ENCODE assay signal across 21 mouse cellular contexts in the genomic region with DNA sequence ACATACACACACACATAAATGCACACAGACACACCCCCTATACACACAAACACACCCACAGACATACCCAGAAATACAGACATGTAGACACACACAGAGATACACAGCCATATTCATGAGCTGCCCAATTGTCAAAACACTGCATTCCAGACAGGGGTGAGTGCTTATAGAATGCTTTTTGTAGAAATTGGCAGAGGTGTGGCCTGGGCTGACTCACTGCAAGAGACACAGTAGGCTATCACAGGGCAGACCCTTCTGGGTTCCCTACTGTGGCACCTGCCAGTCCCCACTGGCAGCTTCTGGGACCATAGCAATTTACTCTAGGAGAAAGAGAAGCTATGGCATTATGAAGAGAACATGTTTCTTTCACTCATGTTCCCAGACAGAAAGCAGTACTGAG.
"Had no signal": no experiment of that assay in that cellular context is flagged by ENCODE, and none has a peak within 500 bp of the region (broad histone marks: within the 10 kb centered on the region; RNA-seq: fewer than 3 reads in every experiment).

No protein-coding gene starts in this region.

- H3K27ac ChIP-seq: kidney, postnatal 0 days; limb, embryonic 10.5 days; limb, embryonic 13.5 days; liver, embryonic 13.5 days; midbrain, embryonic 12.5 days; midbrain, embryonic 15.5 days; neural tube, embryonic 12.5 days; neural tube, embryonic 15.5 days; stomach, embryonic 15.5 days had no signal

- H3K4me1 ChIP-seq: midbrain, embryonic 12.5 days; midbrain, embryonic 15.5 days; neural tube, embryonic 12.5 days; stomach, embryonic 15.5 days had no signal

- H3K27me3 ChIP-seq: limb, embryonic 13.5 days; liver, embryonic 13.5 days; midbrain, embryonic 12.5 days; midbrain, embryonic 15.5 days; neural tube, embryonic 12.5 days; neural tube, embryonic 15.5 days; stomach, embryonic 15.5 days had no signal

- H3K9ac ChIP-seq: limb, embryonic 13.5 days; liver, embryonic 13.5 days; lung, embryonic 14.5 days; midbrain, embryonic 12.5 days; midbrain, embryonic 15.5 days; neural tube, embryonic 12.5 days; neural tube, embryonic 15.5 days; stomach, embryonic 15.5 days had no signal

- DNase-seq: kidney, adult 2 months; layer of hippocampus, adult 9-11 months; liver, embryonic 13.5 days; lung, embryonic 14.5 days; right cerebral cortex, adult 18-20 months; right cerebral cortex, postnatal 14 days; right cerebral cortex, postnatal 4 days; thymus, adult 18-20 months; thymus, postnatal 36 days had no signal

- H3K9me3 ChIP-seq: limb, embryonic 10.5 days; limb, embryonic 13.5 days; liver, embryonic 13.5 days; midbrain, embryonic 12.5 days; midbrain, embryonic 15.5 days; neural tube, embryonic 12.5 days; neural tube, embryonic 15.5 days; stomach, embryonic 15.5 days had no signal

- H3K36me3 ChIP-seq: limb, embryonic 10.5 days; limb, embryonic 13.5 days; liver, embryonic 13.5 days; midbrain, embryonic 12.5 days; midbrain, embryonic 15.5 days; neural tube, embryonic 12.5 days; neural tube, embryonic 15.5 days; stomach, embryonic 15.5 days had no signal

- H3K4me3 ChIP-seq: layer of hippocampus, adult 2 months; limb, embryonic 10.5 days; limb, embryonic 13.5 days; liver, embryonic 13.5 days; megakaryocyte, embryonic 14.5 days; midbrain, embryonic 12.5 days; midbrain, embryonic 15.5 days; neural tube, embryonic 12.5 days; neural tube, embryonic 15.5 days; stomach, embryonic 15.5 days had no signal

- H3K4me2 ChIP-seq: limb, embryonic 13.5 days; liver, embryonic 13.5 days; lung, embryonic 14.5 days; midbrain, embryonic 12.5 days; midbrain, embryonic 15.5 days; neural tube, embryonic 12.5 days; neural tube, embryonic 15.5 days; stomach, embryonic 15.5 days had no signal

- ATAC-seq: intestine, postnatal 0 days; lung, postnatal 0 days; midbrain, embryonic 15.5 days had no signal
